Mouse (Mus musculus) layer of hippocampus, adult 18-20 months (tissue): Measurements from ENCODE around the gene Cadps. TPM values are rescaled to one million over a fixed set of nuclear protein-coding genes. Genes with fewer than 3 reads are reported as not detected.
A peak's percentile ranks its signal among the peaks of the same experiment; 100 is the strongest.

Source experiments
- DNase-seq, 2 experiments: peaks; one replicate each; pipeline ENCODE4 v3.0.0; 2022; ENCODE audit warnings: low spot score in 2 of 2
- total RNA-seq, 2 experiments: library from RNA; stranded (reverse); gene quantifications; 2 replicates each; pipeline ENCODE4 v1.2.3; 2021

The Cadps gene
- total RNA-seq, 2 experiments from 2014 or later, result 210 to 218 TPM

GRCm38 (mm10) chr14:12751821-12752220 is 71.1 kb downstream of the Cadps start:
- no peak for DNase-seq

- no peak for DNase-seq
Measured at GRCm38 (mm10) chr14:12730979-12731378, 91.9 kb downstream of the Cadps start.

- DNase-seq, result no peak
Measured at GRCm38 (mm10) chr14:12722452-12723194, 100.3 kb downstream of the Cadps start.

- peak in 1 of 2 experiments; percentile 12 for DNase-seq
Measured at GRCm38 (mm10) chr14:12718766-12719165, 104.1 kb downstream of the Cadps start.

GRCm38 (mm10) chr14:12715906-12716659 is 106.8 kb downstream of the Cadps start:
- DNase-seq, result no peak

GRCm38 (mm10) chr14:12707395-12707794 is 115.5 kb downstream of the Cadps start:
- DNase-seq, result no peak

GRCm38 (mm10) chr14:12704461-12704860 is 118.4 kb downstream of the Cadps start:
- DNase-seq, result no peak

GRCm38 (mm10) chr14:12690201-12690600 is 132.7 kb downstream of the Cadps start:
- no peak for DNase-seq

- no peak for DNase-seq
Measured at GRCm38 (mm10) chr14:12685015-12685414, 137.9 kb downstream of the Cadps start.

- no peak for DNase-seq
Measured at GRCm38 (mm10) chr14:12680819-12681638, 141.8 kb downstream of the Cadps start.

- no peak for DNase-seq
Measured at GRCm38 (mm10) chr14:12661430-12661829, 161.4 kb downstream of the Cadps start.

GRCm38 (mm10) chr14:12657351-12657750 is 165.5 kb downstream of the Cadps start:
- no peak for DNase-seq

GRCm38 (mm10) chr14:12642868-12643512 is 179.9 kb downstream of the Cadps start:
- DNase-seq, result no peak

- no peak for DNase-seq
Measured at GRCm38 (mm10) chr14:12638762-12639161, 184.1 kb downstream of the Cadps start.

GRCm38 (mm10) chr14:12637121-12637754 is 185.6 kb downstream of the Cadps start:
- DNase-seq, result peak in 1 of 2 experiments; percentile 23

GRCm38 (mm10) chr14:12624256-12625130 is 198.4 kb downstream of the Cadps start:
- DNase-seq, result peak in 1 of 2 experiments; percentile 63

- no peak for DNase-seq
Measured at GRCm38 (mm10) chr14:12607025-12607424, 215.9 kb downstream of the Cadps start.

GRCm38 (mm10) chr14:12606202-12606601 is 216.7 kb downstream of the Cadps start:
- no peak for DNase-seq

GRCm38 (mm10) chr14:12602080-12602479 is 220.8 kb downstream of the Cadps start:
- DNase-seq, result no peak

GRCm38 (mm10) chr14:12595326-12595725 is 227.6 kb downstream of the Cadps start:
- DNase-seq, result no peak
